Mouse (Mus musculus) left cerebral cortex, postnatal 4 days (tissue): Measurements from ENCODE around the gene Pacsin1. TPM values are rescaled to one million over a fixed set of nuclear protein-coding genes. Genes with fewer than 3 reads are reported as not detected.
"Not testable (repeated sequence)": the region's sequence is repeated elsewhere in the genome, so short reads cannot be mapped to it uniquely, and the experiment has no call there.

Source experiments
- DNase-seq: peaks from one replicate; pipeline ENCODE4 v3.0.0-alpha.2; 2022
- intact Hi-C: fragments of 180-260 bp; cut with DNase I; formaldehyde crosslinking; loops from one replicate; pipeline ENCODE4 v1.15.1; 2025
- total RNA-seq, 2 experiments: library from RNA; stranded (reverse); gene quantifications; 2 replicates each; pipeline ENCODE4 v1.2.3; 2021

Pacsin1 gene
- total RNA-seq, 2 experiments from 2014 or later, result 66.7 to 77.1 TPM

- intact Hi-C loops, result loop anchor here (5.0 kb wide), 1 partner anchor 127 kb away; no protein-coding TSS in a partner anchor
Measured at GRCm38 (mm10) chr17:27634871-27635574, 20.3 kb upstream of the Pacsin1 start, which contains the start of gene RPS10-NUDT3. RPS10-NUDT3 (minus strand) TSS chr17:27635222.

DNA sequence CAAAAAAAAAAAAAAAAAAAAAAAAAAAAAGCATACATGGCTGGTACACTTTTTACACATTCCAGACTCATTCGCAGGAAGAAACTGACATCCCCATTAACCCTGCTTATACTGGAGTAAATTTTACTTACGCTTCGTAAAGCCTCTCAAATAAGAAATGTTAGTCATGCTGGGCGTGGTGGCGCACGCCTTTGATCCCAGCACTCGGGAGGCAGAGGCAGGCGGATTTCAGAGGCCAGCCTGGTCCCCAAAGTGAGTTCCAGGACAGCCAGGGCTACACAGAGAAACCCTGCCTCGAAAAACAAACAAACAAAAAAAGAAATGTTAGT, 19.8 kb upstream of the Pacsin1 start:
- intact Hi-C loops, result loop anchor here (5.0 kb wide), 1 partner anchor 127 kb away; no protein-coding TSS in a partner anchor
- not testable (repeated sequence) for DNase-seq

More at GRCm38 (mm10) chr17:27634871-27635574, 20.3 kb upstream of the Pacsin1 start, which contains the start of gene RPS10-NUDT3:
- DNase-seq, result peak; percentile 93

DNA sequence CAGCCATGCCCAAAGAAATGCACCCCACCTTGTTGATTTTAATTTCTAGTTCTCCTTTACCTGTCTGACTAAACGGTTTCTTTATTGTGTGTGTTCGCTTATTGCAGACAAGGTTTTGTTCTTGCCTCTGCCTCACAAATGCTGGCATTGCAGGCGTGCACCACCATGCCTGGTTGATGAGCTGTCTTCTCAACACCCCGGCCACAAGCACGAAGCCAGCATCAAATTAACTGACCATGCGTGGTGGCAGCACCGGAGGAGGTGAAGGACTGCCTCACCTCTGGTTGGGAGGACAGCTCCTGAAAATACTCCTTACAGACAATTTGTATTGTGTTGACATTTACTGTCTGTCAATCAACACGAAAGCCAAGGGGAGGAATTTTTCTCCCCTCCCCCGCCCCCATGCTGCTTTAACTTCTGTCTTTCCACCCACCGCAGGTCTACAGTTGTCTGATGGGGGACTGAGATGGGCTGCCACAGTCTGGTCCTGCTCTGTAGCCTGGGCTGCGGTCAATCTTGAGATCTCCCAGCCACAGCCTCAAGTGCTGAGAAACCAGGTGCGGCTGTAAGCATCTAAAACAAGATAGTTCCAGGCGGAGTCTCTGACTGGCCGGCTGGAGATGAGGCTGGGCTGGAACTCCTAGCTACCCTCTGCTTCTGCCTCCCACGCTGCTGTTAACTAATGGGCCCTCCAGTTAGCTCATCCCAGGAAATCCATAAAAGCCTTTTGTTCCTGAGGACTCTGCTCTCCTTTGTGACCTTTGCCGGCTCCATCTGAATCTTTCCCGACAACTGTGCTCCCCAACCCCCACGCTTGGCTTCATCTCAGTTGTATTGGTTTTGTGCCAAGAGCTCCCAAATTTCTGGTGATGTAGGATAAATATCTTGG, 18.9 kb upstream of the Pacsin1 start, which contains the start of gene Rps10:
TSS of gene Rps10 (minus strand) at position 538 of the 889 bp plus-strand sequence.
- intact Hi-C loops, result loop anchor here (5.0 kb wide), 1 partner anchor 126 kb away; no protein-coding TSS in a partner anchor
- DNase-seq, result peak; percentile 45

DNA sequence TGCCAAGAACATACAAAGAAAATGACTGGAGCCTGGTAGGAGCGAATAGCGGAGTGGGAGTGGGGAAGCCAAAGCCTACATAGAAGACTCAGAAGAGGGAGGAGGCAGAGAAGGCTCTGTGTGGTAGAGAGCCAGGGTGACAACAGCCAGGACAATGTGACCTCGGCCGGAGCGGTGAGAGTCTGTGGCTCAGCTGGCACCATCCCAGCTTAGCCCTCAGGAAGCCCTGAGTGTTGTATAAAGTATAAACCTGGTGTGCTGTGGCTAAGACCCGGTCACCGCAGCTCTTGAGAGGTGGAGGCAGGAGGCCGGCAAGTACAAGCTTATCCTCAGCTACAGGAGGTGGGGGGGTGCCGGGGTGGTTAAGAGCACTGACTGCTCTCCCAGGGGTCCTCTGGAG, 18.0 kb upstream of the Pacsin1 start:
- intact Hi-C loops, result loop anchor here (5.0 kb wide), 1 partner anchor 125 kb away; no protein-coding TSS in a partner anchor
- DNase-seq, result no peak

GRCm38 (mm10) chr17:27638921-27639332, 16.4 kb upstream of the Pacsin1 start:
- intact Hi-C loops, result loop anchor here (5.0 kb wide), 1 partner anchor 123 kb away; no protein-coding TSS in a partner anchor
- no peak for DNase-seq

GRCm38 (mm10) chr17:27639851-27640250, 15.5 kb upstream of the Pacsin1 start:
- intact Hi-C loops, result loop anchor here (5.0 kb wide), 1 partner anchor 122 kb away; no protein-coding TSS in a partner anchor
- DNase-seq, result not testable (repeated sequence)

- intact Hi-C loops, result no loop called here
- DNase-seq, result peak; percentile 98
Measured at GRCm38 (mm10) chr17:27642491-27643062, 12.7 kb upstream of the Pacsin1 start.

DNA sequence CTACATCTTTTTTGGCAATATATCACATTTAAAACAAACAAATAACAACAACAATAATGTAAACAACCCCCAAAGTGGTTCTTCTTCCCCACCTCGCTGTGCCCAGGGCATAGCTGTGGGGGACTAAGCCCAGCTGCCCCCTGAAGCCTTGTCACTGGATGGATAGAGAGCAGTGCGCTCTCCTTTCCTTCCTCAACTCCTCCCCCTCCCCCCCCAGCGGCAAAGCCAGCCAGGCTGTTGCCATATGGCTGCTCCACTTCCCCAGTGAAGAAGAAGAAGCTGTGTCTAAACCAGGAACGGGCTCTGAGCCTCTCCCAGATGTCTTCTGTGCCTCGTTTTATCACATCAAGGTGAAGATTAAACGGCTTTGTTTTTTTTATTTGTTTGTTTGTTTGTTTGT, 12.2 kb upstream of the Pacsin1 start:
- peak; percentile 86 for DNase-seq

DNA sequence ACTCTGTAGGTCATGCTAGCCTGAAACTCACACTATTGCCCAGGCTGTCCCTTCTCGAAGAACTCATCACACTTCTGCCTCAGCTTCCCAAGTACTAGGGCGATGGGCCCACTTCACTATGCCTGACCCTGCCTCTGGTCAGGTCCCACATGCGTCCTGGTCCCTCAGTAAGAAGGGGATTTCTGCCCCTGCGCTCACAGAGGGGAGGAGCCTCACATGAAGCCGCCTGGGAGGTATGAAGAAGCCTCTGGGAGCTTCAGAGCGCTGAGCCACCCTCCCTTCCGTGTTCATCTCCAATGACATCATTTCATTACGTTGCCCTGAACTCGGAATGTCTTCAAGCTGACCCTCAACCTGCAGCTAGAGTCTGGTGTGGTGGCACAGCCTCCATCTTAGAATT, 11.6 kb upstream of the Pacsin1 start:
- intact Hi-C loops, result no loop called here
- no peak for DNase-seq

More for the DNA sequence above, 12.2 kb upstream of the Pacsin1 start:
- intact Hi-C loops, result no loop called here

GRCm38 (mm10) chr17:27644572-27644971, 10.7 kb upstream of the Pacsin1 start:
- no peak for DNase-seq
- intact Hi-C loops, result no loop called here

DNA sequence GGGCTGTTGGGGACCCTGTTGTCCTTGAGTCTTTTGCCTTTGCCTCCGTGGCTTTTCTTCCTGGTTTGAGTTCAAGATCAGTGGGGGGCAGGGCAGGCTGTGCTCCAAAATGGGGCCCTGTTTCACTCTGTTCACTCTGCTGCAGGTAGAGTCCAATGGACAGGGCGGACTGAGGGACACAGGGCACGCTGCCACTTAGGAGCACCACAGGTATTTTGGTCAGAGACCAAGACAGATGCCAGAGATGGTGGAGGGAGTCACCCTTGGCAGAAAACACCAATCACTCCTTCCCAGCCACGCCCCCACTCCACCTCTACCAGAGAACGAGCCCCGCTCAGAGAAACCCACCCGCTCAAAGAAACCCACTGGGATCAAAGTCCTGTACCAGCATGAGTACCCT, 9.5 kb upstream of the Pacsin1 start:
- DNase-seq, result peak; percentile 32
- intact Hi-C loops, result no loop called here

- peak; percentile 44 for DNase-seq
- intact Hi-C loops, result no loop called here
Measured at GRCm38 (mm10) chr17:27650160-27650559, 5.1 kb upstream of the Pacsin1 start.

- DNase-seq, result no peak
- intact Hi-C loops, result no loop called here
Measured at GRCm38 (mm10) chr17:27650586-27650985, 4.7 kb upstream of the Pacsin1 start.

DNA sequence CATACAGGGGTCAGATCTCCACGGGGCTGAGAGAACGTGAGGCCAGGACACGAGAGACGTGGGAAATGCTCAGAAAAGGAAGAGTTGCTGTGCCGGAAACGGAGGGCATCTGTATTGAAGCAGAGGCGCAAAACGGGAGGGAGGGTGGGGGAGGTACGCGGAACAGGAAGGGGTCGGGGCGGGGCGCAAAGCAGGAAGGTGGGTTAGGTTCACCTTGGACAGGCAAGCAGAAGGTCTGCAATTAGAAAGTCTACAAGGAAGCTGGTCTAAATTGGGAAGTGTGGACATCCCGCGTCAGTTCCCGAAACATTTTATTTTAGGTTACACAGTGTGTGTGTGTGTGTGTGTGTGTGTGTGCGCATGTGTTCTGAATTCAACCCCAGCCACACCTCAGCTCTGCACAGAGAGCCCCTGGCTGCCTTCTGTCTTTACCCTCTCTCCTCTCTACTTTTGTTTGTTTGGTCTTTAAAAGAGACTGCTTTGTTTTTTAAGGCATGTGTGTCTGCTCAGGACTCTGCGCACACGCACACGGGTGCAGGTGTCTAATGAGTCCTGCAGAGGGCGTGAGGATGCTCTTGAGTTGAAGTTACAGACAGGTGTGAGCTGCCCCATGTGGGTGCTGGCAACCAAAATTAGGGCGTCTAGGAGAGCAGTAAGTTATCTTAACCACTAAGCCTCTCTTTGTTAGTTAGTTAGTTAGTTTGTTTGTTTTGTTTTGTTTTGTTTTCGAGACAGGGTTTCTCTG, 3.1 kb upstream of the Pacsin1 start:
- no peak for DNase-seq
- intact Hi-C loops, result no loop called here

GRCm38 (mm10) chr17:27653253-27653959, 1.9 kb upstream of the Pacsin1 start:
- no peak for DNase-seq
- intact Hi-C loops, result no loop called here

- intact Hi-C loops, result no loop called here
Measured at GRCm38 (mm10) chr17:27656011-27656399, 696 bp downstream of the Pacsin1 start.

GRCm38 (mm10) chr17:27656414-27656813, 1.1 kb downstream of the Pacsin1 start:
- no peak for DNase-seq
- intact Hi-C loops, result no loop called here

More at GRCm38 (mm10) chr17:27656011-27656399, 696 bp downstream of the Pacsin1 start:
- DNase-seq, result peak; percentile 66

DNA sequence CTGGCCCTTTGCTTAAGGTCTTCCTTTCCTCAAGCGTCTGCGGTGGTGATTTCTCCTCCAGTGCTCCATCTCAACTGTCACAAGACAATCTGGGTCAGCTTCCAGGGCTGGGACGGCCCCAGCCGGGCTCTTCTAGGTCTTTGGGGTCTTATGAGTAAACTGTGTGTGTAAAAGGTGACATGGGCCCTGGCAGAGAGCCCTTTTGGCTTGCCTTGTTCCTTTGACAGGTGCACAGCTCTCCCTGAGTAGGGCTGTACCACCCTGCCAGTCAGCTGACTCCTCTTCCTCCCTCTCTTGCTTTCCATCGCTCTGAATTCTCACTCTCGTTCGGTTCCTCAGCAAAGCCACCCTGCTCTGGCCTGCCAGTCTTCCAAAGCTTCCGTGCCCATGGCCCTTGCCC, 1.8 kb downstream of the Pacsin1 start:
- DNase-seq, result peak; percentile 63
- intact Hi-C loops, result no loop called here

GRCm38 (mm10) chr17:27658767-27659166, 3.5 kb downstream of the Pacsin1 start:
- DNase-seq, result no peak
- intact Hi-C loops, result no loop called here
